Mouse (Mus musculus): ENCODE measurements around the gene Cpb2. TPM values are rescaled to one million over a fixed set of nuclear protein-coding genes. Genes with fewer than 3 reads are reported as not detected.
A peak's percentile ranks its signal among the peaks of the same experiment; 100 is the strongest.

Gene Cpb2
- 1.6 and 1.9 TPM in 2 replicates for polyA plus RNA-seq (2015; fragmentation: Nextera tagmentation; extraction: Ambion mirVana)

DNA sequence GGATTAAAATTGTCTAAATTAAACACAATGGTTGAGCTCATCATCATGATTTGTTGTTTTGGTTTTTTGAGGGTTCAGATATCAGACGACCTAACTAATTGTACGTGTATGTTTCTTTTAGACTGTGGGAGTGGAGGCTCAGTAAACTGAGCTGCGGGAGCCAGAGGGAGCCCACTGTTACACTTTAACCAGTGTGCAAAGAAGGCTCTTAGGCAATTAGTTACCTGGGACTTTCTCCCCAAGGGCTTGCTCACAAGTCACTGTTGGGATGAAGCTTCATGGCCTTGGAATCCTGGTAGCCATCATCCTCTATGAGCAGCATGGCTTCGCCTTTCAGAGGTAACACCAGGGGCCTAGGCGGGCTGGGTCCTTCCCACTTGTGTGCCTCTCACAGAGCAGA, at the start of gene Cpb2:
Gene Cpb2 (plus strand): TSS at position 201 of the 400 bp plus-strand sequence.
- 40% methylated on average over 5 of the region's 5 CpGs for WGBS
- H3K4me3 ChIP-seq (ENCODE audit: low read depth, low read length) = no peak within 1 kb of the TSS
- H3K4me1 ChIP-seq (replicated peaks; ENCODE audit: control insufficient read depth, insufficient read depth, low read length) = no peaks in the 10 kb centered on the region
- H3K4me2 ChIP-seq (replicated peaks; ENCODE audit: low read depth) = no peak within 1 kb of the TSS
- H3K36me3 ChIP-seq (ENCODE audit: control insufficient read depth, insufficient read depth) = no peaks in the 10 kb centered on the region
- H3K27me3 ChIP-seq (replicated peaks; ENCODE audit: control insufficient read depth, insufficient read depth, low read length) = no peaks in the 10 kb centered on the region
- TF ChIP-seq CTCF (IDR thresholded peaks at IDR 0.05; ENCODE audit: low read depth) = no peak
- ATAC-seq = no peak
- no peak within 1 kb of the TSS for H3K27ac ChIP-seq (ENCODE audit: low read depth, low read length)
- no peak within 1 kb of the TSS for H3K9ac ChIP-seq (ENCODE audit: low read depth, low read length)
- H3K9me3 ChIP-seq (ENCODE audit: control insufficient read depth) = no peaks in the 10 kb centered on the region

DNA sequence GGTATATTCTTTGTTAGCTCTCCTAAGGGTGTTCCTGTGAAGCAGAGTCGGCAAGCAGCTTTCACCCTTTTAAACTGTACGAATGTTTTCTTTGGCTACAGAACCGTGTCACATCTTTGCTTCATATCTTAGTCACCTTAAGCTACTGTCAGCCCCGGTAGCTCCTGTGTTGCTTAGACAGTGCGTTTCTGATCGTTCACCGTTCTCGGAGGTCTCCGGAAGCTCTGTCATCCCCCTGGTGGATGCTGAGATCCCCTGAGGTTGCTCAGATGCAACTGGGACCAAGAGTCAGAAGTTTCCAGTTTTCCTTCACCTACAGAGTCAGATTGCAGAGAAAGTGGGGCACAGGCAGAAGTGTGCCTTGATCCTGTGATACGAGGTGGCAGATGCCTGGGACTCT, 49.7 kb upstream of the Cpb2 start:
- WGBS = 84% methylated on average over 10 of the region's 10 CpGs

DNA sequence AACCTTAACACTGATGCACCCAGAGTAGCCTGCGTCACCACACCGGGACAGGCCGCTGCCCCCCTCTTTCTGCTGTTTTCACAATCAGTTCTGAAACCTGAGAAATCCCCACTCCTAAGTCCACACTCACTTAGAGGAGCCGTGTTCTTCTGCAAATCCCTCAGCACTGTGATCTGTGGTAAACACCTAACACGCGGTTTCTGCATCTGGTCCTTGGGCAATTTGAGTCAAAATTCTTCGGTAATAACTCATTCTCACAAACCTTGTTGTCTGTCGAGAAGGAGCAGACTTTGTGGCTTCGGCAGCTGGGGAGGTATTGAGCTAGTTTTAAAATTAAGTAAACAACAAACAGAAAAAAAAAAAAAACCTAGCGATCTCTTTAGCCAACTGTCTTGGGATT, 49.2 kb upstream of the Cpb2 start:
- Histone ChIP-seq H3K27ac (ENCODE audit: low read depth, low read length) (no peak overlapping the region), H3K4me3 (ENCODE audit: low read depth, low read length) (no peak overlapping the region), H3K4me1 (replicated peaks; ENCODE audit: control insufficient read depth, insufficient read depth, low read length) (no peaks in the 10 kb centered on the region), H3K27me3 (replicated peaks; ENCODE audit: control insufficient read depth, insufficient read depth, low read length) (no peaks in the 10 kb centered on the region), H3K9me3 (ENCODE audit: control insufficient read depth) (no peaks in the 10 kb centered on the region), H3K36me3 (ENCODE audit: control insufficient read depth, insufficient read depth) (no peaks in the 10 kb centered on the region), H3K4me2 (replicated peaks; ENCODE audit: low read depth) (no peak overlapping the region), H3K9ac (ENCODE audit: low read depth, low read length) (no peak overlapping the region)
- 68% methylated on average over 10 of the region's 10 CpGs for WGBS
- no peak for TF ChIP-seq CTCF (IDR thresholded peaks at IDR 0.05; ENCODE audit: low read depth)
- ATAC-seq = no peak

More for the DNA sequence above, 49.7 kb upstream of the Cpb2 start:
- no peaks in the 10 kb centered on the region for H3K4me1 ChIP-seq (replicated peaks; ENCODE audit: control insufficient read depth, insufficient read depth, low read length)
- no peak overlapping the region for H3K4me3 ChIP-seq (ENCODE audit: low read depth, low read length)
- no peak for TF ChIP-seq CTCF (IDR thresholded peaks at IDR 0.05; ENCODE audit: low read depth)
- H3K36me3 ChIP-seq (ENCODE audit: control insufficient read depth, insufficient read depth) = no peaks in the 10 kb centered on the region
- H3K9ac ChIP-seq (ENCODE audit: low read depth, low read length) = no peak overlapping the region
- H3K9me3 ChIP-seq (ENCODE audit: control insufficient read depth) = no peaks in the 10 kb centered on the region
- no peak overlapping the region for H3K27ac ChIP-seq (ENCODE audit: low read depth, low read length)
- H3K4me2 ChIP-seq (replicated peaks; ENCODE audit: low read depth) = no peak overlapping the region
- no peak for ATAC-seq
- H3K27me3 ChIP-seq (replicated peaks; ENCODE audit: control insufficient read depth, insufficient read depth, low read length) = no peaks in the 10 kb centered on the region

DNA sequence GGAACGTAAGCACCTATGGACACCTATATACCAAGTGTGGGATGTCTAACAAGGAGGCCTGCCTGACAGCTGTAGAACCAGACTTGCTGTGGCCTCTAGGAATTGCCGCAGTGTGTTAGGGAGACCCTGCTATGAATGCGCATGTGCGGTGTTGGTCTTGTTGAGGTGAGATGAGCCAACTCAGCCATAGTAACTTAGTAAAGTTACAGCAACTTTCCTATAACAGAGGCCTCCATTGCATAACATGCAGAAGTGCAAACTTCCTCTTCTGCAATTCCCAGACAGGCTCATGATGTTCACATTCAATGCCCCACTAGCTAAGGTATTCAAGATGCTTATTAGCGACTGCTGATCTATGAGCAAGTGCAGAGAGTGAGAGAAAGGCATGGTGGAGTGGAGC, 46.6 kb upstream of the Cpb2 start:
- no peak for ATAC-seq
- 83% methylated on average over 5 of the region's 5 CpGs for WGBS
- no peak for TF ChIP-seq CTCF (IDR thresholded peaks at IDR 0.05; ENCODE audit: low read depth)
- H3K27me3 ChIP-seq (replicated peaks; ENCODE audit: control insufficient read depth, insufficient read depth, low read length) = no peaks in the 10 kb centered on the region
- no peaks in the 10 kb centered on the region for H3K4me1 ChIP-seq (replicated peaks; ENCODE audit: control insufficient read depth, insufficient read depth, low read length)
- no peak overlapping the region for H3K4me3 ChIP-seq (ENCODE audit: low read depth, low read length)
- H3K27ac ChIP-seq (ENCODE audit: low read depth, low read length) = no peak overlapping the region
- H3K9me3 ChIP-seq (ENCODE audit: control insufficient read depth) = no peaks in the 10 kb centered on the region
- H3K36me3 ChIP-seq (ENCODE audit: control insufficient read depth, insufficient read depth) = peaks cover 8% of the 10 kb centered on the region; the same call in 1 of the 2 replicates
- no peak overlapping the region for H3K4me2 ChIP-seq (replicated peaks; ENCODE audit: low read depth)
- H3K9ac ChIP-seq (ENCODE audit: low read depth, low read length) = no peak overlapping the region

DNA sequence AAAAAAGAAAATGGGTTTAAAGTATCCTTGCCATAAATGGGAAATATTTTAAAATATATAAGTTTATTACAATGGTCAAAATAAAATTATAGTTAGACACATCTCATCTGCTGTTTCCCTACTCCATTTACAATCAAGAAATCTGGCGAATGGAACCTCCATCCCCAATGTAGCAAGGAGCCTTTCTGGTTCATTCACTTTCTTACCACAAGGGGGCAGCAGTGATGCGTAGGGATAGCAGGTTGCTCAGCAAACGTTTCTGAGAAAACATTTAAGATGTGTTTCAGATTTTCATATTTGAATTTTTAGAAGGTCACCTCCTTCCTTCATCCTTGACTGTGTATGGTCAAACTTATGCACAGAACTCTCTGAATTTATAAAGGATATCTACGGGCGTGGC, 45.1 kb upstream of the Cpb2 start:
- no peak overlapping the region for H3K4me3 ChIP-seq (ENCODE audit: low read depth, low read length)
- no peaks in the 10 kb centered on the region for H3K9me3 ChIP-seq (ENCODE audit: control insufficient read depth)
- H3K4me1 ChIP-seq (replicated peaks; ENCODE audit: control insufficient read depth, insufficient read depth, low read length) = no peaks in the 10 kb centered on the region
- no peak overlapping the region for H3K27ac ChIP-seq (ENCODE audit: low read depth, low read length)
- no peak overlapping the region for H3K4me2 ChIP-seq (replicated peaks; ENCODE audit: low read depth)
- WGBS = 32% methylated on average over 5 of the region's 5 CpGs
- peak; percentile 94 for TF ChIP-seq CTCF (IDR thresholded peaks at IDR 0.05; ENCODE audit: low read depth)
- H3K9ac ChIP-seq (ENCODE audit: low read depth, low read length) = no peak overlapping the region
- H3K27me3 ChIP-seq (replicated peaks; ENCODE audit: control insufficient read depth, insufficient read depth, low read length) = no peaks in the 10 kb centered on the region
- ATAC-seq = 0 out of 2 replicates have a peak, but pooled peaks have one; percentile 4
- peaks cover 8% of the 10 kb centered on the region; the same call in 1 of the 2 replicates for H3K36me3 ChIP-seq (ENCODE audit: control insufficient read depth, insufficient read depth)

DNA sequence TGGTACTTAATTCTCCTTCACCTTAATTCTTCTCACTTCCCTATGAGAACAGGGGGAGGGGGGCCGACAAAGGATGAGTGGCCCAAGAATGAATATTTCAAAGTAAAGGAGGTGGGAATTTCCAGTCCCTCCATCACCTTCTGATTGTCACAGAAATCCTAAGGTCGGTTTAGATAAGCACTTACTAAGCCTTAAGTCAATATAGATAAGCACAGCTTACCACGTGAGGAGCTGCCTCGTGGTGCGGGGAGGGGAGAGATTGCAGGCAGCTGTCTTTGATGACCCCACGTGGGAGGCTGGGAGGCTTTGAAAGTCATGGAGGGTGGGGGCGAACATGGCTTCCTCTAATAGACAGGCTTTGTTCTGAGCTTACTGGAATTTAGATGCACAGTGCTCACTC, 44.4 kb upstream of the Cpb2 start:
- Histone ChIP-seq H3K9me3 (ENCODE audit: control insufficient read depth) (no peaks in the 10 kb centered on the region), H3K4me2 (replicated peaks; ENCODE audit: low read depth) (peak overlapping the region; percentile 51), H3K4me3 (ENCODE audit: low read depth, low read length) (0 out of 2 replicates have a peak overlapping the region, but pooled peaks have one; percentile 11), H3K36me3 (ENCODE audit: control insufficient read depth, insufficient read depth) (peaks cover 8% of the 10 kb centered on the region; the same call in 1 of the 2 replicates), H3K27me3 (replicated peaks; ENCODE audit: control insufficient read depth, insufficient read depth, low read length) (no peaks in the 10 kb centered on the region), H3K9ac (ENCODE audit: low read depth, low read length) (no peak overlapping the region), H3K27ac (ENCODE audit: low read depth, low read length) (no peak overlapping the region), H3K4me1 (replicated peaks; ENCODE audit: control insufficient read depth, insufficient read depth, low read length) (no peaks in the 10 kb centered on the region)
- peak; percentile 92 for ATAC-seq
- 22% methylated on average over 7 of the region's 7 CpGs for WGBS
- no peak for TF ChIP-seq CTCF (IDR thresholded peaks at IDR 0.05; ENCODE audit: low read depth)

All from intestine, postnatal 0 days (tissue).